Mouse (Mus musculus) hindbrain, embryonic 15.5 days (tissue): Measurements from ENCODE around the gene Arl11. TPM values are rescaled to one million over a fixed set of nuclear protein-coding genes. Genes with fewer than 3 reads are reported as not detected.

ENCODE experiments used
- ATAC-seq: fragments of 200-750 bp; cut with Nextera tagmentation; 2 replicates; pipeline ENCODE4 v1.8.0; 2017; ENCODE audit warnings: low read depth, moderate number of reproducible peaks, moderate TSS enrichment; ENCODE audit not compliant: low FRiP score
- H3K27ac ChIP-seq: fragments of 300-500 bp; sonication (generic); replicated peaks from 2 replicates; pipeline ENCODE4 v1.5.1; 2015; ENCODE audit warnings: mild to moderate bottlenecking, inconsistent platforms
- H3K27me3 ChIP-seq: fragments of 300-500 bp; sonication (generic); 2 replicates; pipeline ENCODE4 v1.6.1; 2015; ENCODE audit warnings: control low read depth, inconsistent platforms
- H3K36me3 ChIP-seq: fragments of 300-500 bp; sonication (generic); 2 replicates; pipeline ENCODE4 v1.6.1; 2015; ENCODE audit warnings: control low read depth, inconsistent platforms
- H3K4me1 ChIP-seq: fragments of 300-500 bp; sonication (generic); replicated peaks from 2 replicates; pipeline ENCODE4 v1.6.1; 2015; ENCODE audit warnings: control low read depth, inconsistent platforms
- H3K4me2 ChIP-seq: fragments of 300-500 bp; sonication (generic); 2 replicates; pipeline ENCODE4 v1.6.1; 2015; ENCODE audit warnings: moderate library complexity, mild to moderate bottlenecking, inconsistent platforms
- H3K4me3 ChIP-seq: fragments of 300-500 bp; sonication (generic); 2 replicates; pipeline ENCODE4 v1.5.1; 2015; ENCODE audit warnings: mild to moderate bottlenecking, inconsistent platforms
- H3K9ac ChIP-seq: fragments of 300-500 bp; sonication (generic); 2 replicates; pipeline ENCODE4 v1.6.1; 2015; ENCODE audit warnings: inconsistent platforms
- H3K9me3 ChIP-seq: fragments of 300-500 bp; sonication (generic); 2 replicates; pipeline ENCODE4 v1.6.1; 2016; ENCODE audit warnings: control low read depth, inconsistent platforms
- WGBS: fragments of 180-500 bp; shearing (Covaris S2); methylation state at CpG from one replicate; pipeline ENCODE4 v1.1.7; 2015; 5-methylcytosine and 5-hydroxymethylcytosine counted together
- polyA plus RNA-seq: library from polyadenylated mRNA; unstranded; fragments of >200 nt; fragmentation: Nextera tagmentation; extraction: Ambion mirVana; gene quantifications from 2 replicates; pipeline ENCODE4 v1.2.1, GENCODE M21; 2015

The Arl11 gene
- polyA plus RNA-seq = 0.44 and 0.63 TPM in 2 replicates

- Histone ChIP-seq H3K4me1 (no peaks in the 10 kb centered on the region), H3K9me3 (no peaks in the 10 kb centered on the region), H3K4me3 (no peak within 1 kb of the TSS), H3K9ac (no peak within 1 kb of the TSS), H3K27me3 (no peaks in the 10 kb centered on the region), H3K36me3 (no peaks in the 10 kb centered on the region), H3K27ac (no peak within 1 kb of the TSS), H3K4me2 (no peak within 1 kb of the TSS)
- no peak for ATAC-seq
- 73% methylated on average over 6 of the region's 6 CpGs for WGBS
Observed at GRCm38 (mm10) chr14:61309593-61309992, at the start of gene Arl11. Gene Arl11 (plus strand): TSS chr14:61309753.

- H3K4me2 ChIP-seq = no peak overlapping the region
- H3K9ac ChIP-seq = no peak overlapping the region
- H3K27me3 ChIP-seq = peaks cover 2% of the 10 kb centered on the region; the same call in 1 of the 2 replicates
- WGBS = 32% methylated on average over 5 of the region's 5 CpGs
- H3K4me1 ChIP-seq = no peaks in the 10 kb centered on the region
- H3K4me3 ChIP-seq = no peak overlapping the region
- no peaks in the 10 kb centered on the region for H3K36me3 ChIP-seq
- H3K27ac ChIP-seq = no peak overlapping the region
- no peak for ATAC-seq
- H3K9me3 ChIP-seq = no peaks in the 10 kb centered on the region
Observed at GRCm38 (mm10) chr14:61267908-61268475, 41.6 kb upstream of the Arl11 start.

GRCm38 (mm10) chr14:61274414-61275198 lies 34.9 kb upstream of the Arl11 start:
- no peak overlapping the region for H3K9ac ChIP-seq
- H3K4me1 ChIP-seq = peaks cover 10% of the 10 kb centered on the region
- ATAC-seq = no peak
- peak overlapping the region; percentile 53 for H3K4me2 ChIP-seq
- H3K27me3 ChIP-seq = peaks cover 32% of the 10 kb centered on the region
- no peaks in the 10 kb centered on the region for H3K9me3 ChIP-seq
- 12% methylated on average over 38 of the region's 38 CpGs for WGBS
- H3K27ac ChIP-seq = no peak overlapping the region
- H3K4me3 ChIP-seq = peak overlapping the region; percentile 27
- no peaks in the 10 kb centered on the region for H3K36me3 ChIP-seq

GRCm38 (mm10) chr14:61277285-61277684 lies 32.3 kb upstream of the Arl11 start:
- Histone ChIP-seq H3K36me3 (no peaks in the 10 kb centered on the region), H3K9me3 (no peaks in the 10 kb centered on the region), H3K4me2 (no peak overlapping the region), H3K9ac (no peak overlapping the region), H3K27me3 (peaks cover 32% of the 10 kb centered on the region), H3K4me1 (peaks cover 10% of the 10 kb centered on the region), H3K27ac (no peak overlapping the region), H3K4me3 (no peak overlapping the region)
- 50% methylated on average over 1 of the region's 1 CpGs for WGBS
- no peak for ATAC-seq

- Histone ChIP-seq H3K36me3 (no peaks in the 10 kb centered on the region), H3K4me2 (no peak overlapping the region), H3K9me3 (no peaks in the 10 kb centered on the region), H3K9ac (no peak overlapping the region), H3K27ac (no peak overlapping the region), H3K4me3 (no peak overlapping the region), H3K27me3 (peaks cover 24% of the 10 kb centered on the region), H3K4me1 (peaks cover 10% of the 10 kb centered on the region)
- WGBS = 88% methylated on average over 7 of the region's 7 CpGs
- no peak for ATAC-seq
Observed at GRCm38 (mm10) chr14:61278676-61279300, 30.8 kb upstream of the Arl11 start.

GRCm38 (mm10) chr14:61288606-61289286 lies 20.8 kb upstream of the Arl11 start:
- WGBS = 69% methylated on average over 19 of the region's 19 CpGs
- no peaks in the 10 kb centered on the region for H3K36me3 ChIP-seq
- ATAC-seq = no peak

GRCm38 (mm10) chr14:61290664-61291063 lies 18.9 kb upstream of the Arl11 start:
- H3K27ac ChIP-seq = no peak overlapping the region
- H3K9ac ChIP-seq = no peak overlapping the region
- no peaks in the 10 kb centered on the region for H3K27me3 ChIP-seq
- no peaks in the 10 kb centered on the region for H3K4me1 ChIP-seq
- no peaks in the 10 kb centered on the region for H3K36me3 ChIP-seq
- no peaks in the 10 kb centered on the region for H3K9me3 ChIP-seq
- WGBS = 64% methylated on average over 3 of the region's 3 CpGs
- no peak overlapping the region for H3K4me3 ChIP-seq
- ATAC-seq = no peak
- H3K4me2 ChIP-seq = no peak overlapping the region

More at GRCm38 (mm10) chr14:61288606-61289286, 20.8 kb upstream of the Arl11 start:
- Histone ChIP-seq H3K4me2 (no peak overlapping the region), H3K9ac (no peak overlapping the region), H3K4me3 (no peak overlapping the region), H3K9me3 (no peaks in the 10 kb centered on the region), H3K27ac (no peak overlapping the region), H3K27me3 (no peaks in the 10 kb centered on the region), H3K4me1 (no peaks in the 10 kb centered on the region)

- no peak overlapping the region for H3K9ac ChIP-seq
- 50% methylated on average over 16 of the region's 16 CpGs for WGBS
- ATAC-seq = no peak
- no peaks in the 10 kb centered on the region for H3K27me3 ChIP-seq
- H3K36me3 ChIP-seq = no peaks in the 10 kb centered on the region
- H3K4me1 ChIP-seq = no peaks in the 10 kb centered on the region
- H3K4me3 ChIP-seq = no peak overlapping the region
- no peaks in the 10 kb centered on the region for H3K9me3 ChIP-seq
- peak overlapping the region; percentile 1; the same call in 1 of the 2 replicates for H3K4me2 ChIP-seq
- H3K27ac ChIP-seq = no peak overlapping the region
Observed at GRCm38 (mm10) chr14:61293884-61294737, 15.4 kb upstream of the Arl11 start.

- peak overlapping the region; percentile 1; the same call in 1 of the 2 replicates for H3K4me2 ChIP-seq
Observed at GRCm38 (mm10) chr14:61294738-61295079, 14.8 kb upstream of the Arl11 start.

GRCm38 (mm10) chr14:61299810-61300209 lies 9.7 kb upstream of the Arl11 start:
- no peak for ATAC-seq
- no peaks in the 10 kb centered on the region for H3K4me1 ChIP-seq
- 92% methylated on average over 6 of the region's 6 CpGs for WGBS

More at GRCm38 (mm10) chr14:61294738-61295079, 14.8 kb upstream of the Arl11 start:
- Histone ChIP-seq H3K9ac (no peak overlapping the region), H3K27me3 (no peaks in the 10 kb centered on the region), H3K9me3 (no peaks in the 10 kb centered on the region), H3K4me3 (no peak overlapping the region), H3K27ac (no peak overlapping the region), H3K36me3 (no peaks in the 10 kb centered on the region), H3K4me1 (no peaks in the 10 kb centered on the region)
- WGBS = 16% methylated on average over 6 of the region's 6 CpGs
- no peak for ATAC-seq

GRCm38 (mm10) chr14:61301323-61301722 lies 8.2 kb upstream of the Arl11 start:
- Histone ChIP-seq H3K27me3 (no peaks in the 10 kb centered on the region), H3K36me3 (no peaks in the 10 kb centered on the region), H3K9ac (no peak overlapping the region), H3K27ac (no peak overlapping the region), H3K9me3 (no peaks in the 10 kb centered on the region), H3K4me1 (no peaks in the 10 kb centered on the region), H3K4me3 (no peak overlapping the region), H3K4me2 (no peak overlapping the region)
- 73% methylated on average over 2 of the region's 2 CpGs for WGBS
- no peak for ATAC-seq

More at GRCm38 (mm10) chr14:61299810-61300209, 9.7 kb upstream of the Arl11 start:
- Histone ChIP-seq H3K4me3 (no peak overlapping the region), H3K9ac (no peak overlapping the region), H3K36me3 (no peaks in the 10 kb centered on the region), H3K27ac (no peak overlapping the region), H3K27me3 (no peaks in the 10 kb centered on the region), H3K4me2 (no peak overlapping the region), H3K9me3 (no peaks in the 10 kb centered on the region)
